Mouse (Mus musculus) embryonic stem cell, embryonic (primary cell): ENCODE results near the gene Otub1.

Experiments used
- CTCF ChIA-PET, 4 experiments: fragments of 300-600 bp in 2 of 4; fragments of 350-600 bp in 2 of 4; sonication (Branson Sonifier 250); formaldehyde crosslinking; loops; one replicate each; lab custom pipeline; 2022; ENCODE audit warnings: inconsistent platforms in 2 of 4; lab: Charles Lee
- POLR2A ChIA-PET, 4 experiments: fragments of 300-600 bp in 2 of 4; fragments of 350-600 bp in 2 of 4; sonication (Branson Sonifier 250); formaldehyde crosslinking; loops; one replicate each; lab custom pipeline; 2022; ENCODE audit warnings: antibody characterized with exemption in 4 of 4, inconsistent platforms in 1 of 4; lab: Charles Lee

Gene Otub1

GRCm38 (mm10) chr19:7195900-7196728, 10.0 kb downstream of the Otub1 start:
- POLR2A ChIA-PET: interaction anchor here in 3 of 4 experiments (1.0 to 8.5 kb wide), 10 partner anchors 9 to 682 kb away, joined by 3 to 41 read pairs (median 5); partner anchors contain the start of genes Otub1 (in 2 of the 3), Cox8a (in 1 of the 3) and Macrod1 (in 1 of the 3)
- CTCF ChIA-PET: interaction anchor here in 3 of 4 experiments (0.6 to 1.9 kb wide), 16 partner anchors 9 to 353 kb away, joined by 3 to 8 read pairs (median 3); partner anchors contain the start of gene Otub1 (in 1 of the 3)

GRCm38 (mm10) chr19:7192561-7192967, 13.6 kb downstream of the Otub1 start:
- POLR2A ChIA-PET: interaction anchor here in 3 of 4 experiments (1.1 to 8.5 kb wide), 6 partner anchors 13 to 161 kb away, joined by 3 to 41 read pairs (median 4); partner anchors contain the start of gene Otub1 (in 3 of the 3)
- CTCF ChIA-PET: interaction anchor here in 2 of 4 experiments (0.6 to 1.7 kb wide), 3 partner anchors 16 to 1489 kb away, joined by 3 to 6 read pairs (median 3); no protein-coding TSS in a partner anchor

GRCm38 (mm10) chr19:7191639-7192038, 14.5 kb downstream of the Otub1 start:
- CTCF ChIA-PET: interaction anchor here in 1 of 4 experiments (0.6 to 1.7 kb wide), 3 partner anchors 16 to 140 kb away, joined by 3 to 7 read pairs (median 3); no protein-coding TSS in a partner anchor
- POLR2A ChIA-PET: interaction anchor here in 3 of 4 experiments (0.5 to 8.5 kb wide), 8 partner anchors 12 to 162 kb away, joined by 3 to 41 read pairs (median 5); partner anchors contain the start of gene Otub1 (in 2 of the 3)

- POLR2A ChIA-PET: interaction anchor here (0.5 to 8.5 kb wide), 8 partner anchors 11 to 302 kb away, joined by 3 to 41 read pairs (median 5); partner anchors contain the start of gene Otub1 (in 2 of the 4)
- CTCF ChIA-PET: interaction anchor here in 3 of 4 experiments (0.6 to 1.7 kb wide), 4 partner anchors 44 to 146 kb away, joined by 3 to 5 read pairs (median 4); no protein-coding TSS in a partner anchor
Observed at GRCm38 (mm10) chr19:7190986-7191385, 15.1 kb downstream of the Otub1 start.

GRCm38 (mm10) chr19:7189026-7189425, 17.1 kb downstream of the Otub1 start:
- ChIA-PET POLR2A (interaction anchor here in 2 of 4 experiments (0.9 to 2.6 kb wide), 6 partner anchors 11 to 131 kb away, joined by 3 to 8 read pairs (median 4); no protein-coding TSS in a partner anchor), CTCF (no interaction called here)

- ChIA-PET POLR2A (interaction anchor here in 3 of 4 experiments (0.7 to 2.6 kb wide), 17 partner anchors 11 to 147 kb away, joined by 3 to 11 read pairs (median 3); partner anchors contain the start of genes Otub1 (in 2 of the 3) and Stip1 (in 1 of the 3)), CTCF (no interaction called here)
Observed at GRCm38 (mm10) chr19:7187157-7187556, 19.0 kb downstream of the Otub1 start.

GRCm38 (mm10) chr19:7185715-7186291, 20.3 kb downstream of the Otub1 start:
- POLR2A ChIA-PET: interaction anchor here in 3 of 4 experiments (0.6 to 2.5 kb wide), 20 partner anchors 9 to 297 kb away, joined by 3 to 11 read pairs (median 4); partner anchors contain the start of genes Otub1 (in 2 of the 3), Stip1 (in 2 of the 3) and Rtn3 (in 1 of the 3)
- CTCF ChIA-PET: interaction anchor here (0.5 to 1.0 kb wide), 7 partner anchors 10 to 926 kb away, joined by 3 to 15 read pairs (median 3); no protein-coding TSS in a partner anchor

- ChIA-PET CTCF (interaction anchor here in 1 of 4 experiments (0.5 kb wide), 1 partner anchor 23 kb away, joined by 3 read pairs; no protein-coding TSS in a partner anchor), POLR2A (interaction anchor here in 2 of 4 experiments (0.9 to 2.1 kb wide), 8 partner anchors 10 to 145 kb away, joined by 3 to 7 read pairs (median 4); partner anchors contain the start of gene Stip1 (in 2 of the 2))
Observed at GRCm38 (mm10) chr19:7185059-7185458, 21.1 kb downstream of the Otub1 start.

GRCm38 (mm10) chr19:7183419-7183818, 22.7 kb downstream of the Otub1 start:
- POLR2A ChIA-PET: interaction anchor here in 3 of 4 experiments (0.6 to 1.1 kb wide), 4 partner anchors 23 to 1535 kb away, joined by 3 to 5 read pairs (median 4); partner anchors contain the start of gene Otub1 (in 1 of the 3)
- CTCF ChIA-PET: interaction anchor here in 2 of 4 experiments (0.5 to 2.0 kb wide), 3 partner anchors 114 to 579 kb away, joined by 3 to 6 read pairs (median 4); partner anchors contain the start of gene Plcb3 (in 1 of the 2)

- ChIA-PET CTCF (interaction anchor here in 3 of 4 experiments (0.5 to 2.0 kb wide), 3 partner anchors 40 to 206 kb away, joined by 3 to 6 read pairs (median 4); partner anchors contain the start of gene Plcb3 (in 1 of the 3)), POLR2A (interaction anchor here (0.5 to 3.4 kb wide), 13 partner anchors 11 to 453 kb away, joined by 3 to 17 read pairs (median 3); partner anchors contain the start of gene Stip1 (in 1 of the 4))
Observed at GRCm38 (mm10) chr19:7182273-7182949, 23.7 kb downstream of the Otub1 start.

GRCm38 (mm10) chr19:7181496-7181895, 24.6 kb downstream of the Otub1 start:
- ChIA-PET CTCF (no interaction called here), POLR2A (interaction anchor here in 2 of 4 experiments (1.0 to 3.4 kb wide), 8 partner anchors 10 to 111 kb away, joined by 3 to 17 read pairs (median 4); no protein-coding TSS in a partner anchor)

- ChIA-PET POLR2A (interaction anchor here in 2 of 4 experiments (0.9 to 3.4 kb wide), 6 partner anchors 9 to 111 kb away, joined by 3 to 17 read pairs (median 4); no protein-coding TSS in a partner anchor), CTCF (no interaction called here)
Observed at GRCm38 (mm10) chr19:7180756-7181405, 25.2 kb downstream of the Otub1 start.

GRCm38 (mm10) chr19:7178841-7179452, 27.2 kb downstream of the Otub1 start:
- POLR2A ChIA-PET: interaction anchor here in 2 of 4 experiments (0.7 to 1.8 kb wide), 7 partner anchors 13 to 93 kb away, joined by 3 to 4 read pairs (median 3); partner anchors contain the start of genes Cox8a (in 1 of the 2) and Naa40 (in 1 of the 2)
- CTCF ChIA-PET: interaction anchor here in 3 of 4 experiments (0.6 to 1.0 kb wide), 5 partner anchors 18 to 1235 kb away, joined by 3 to 5 read pairs (median 4); no protein-coding TSS in a partner anchor

GRCm38 (mm10) chr19:7177804-7178511, 28.2 kb downstream of the Otub1 start:
- POLR2A ChIA-PET: interaction anchor here (0.5 to 1.9 kb wide), 9 partner anchors 12 to 308 kb away, joined by 3 to 6 read pairs (median 4); partner anchors contain the start of genes Cox8a (in 1 of the 4) and Naa40 (in 1 of the 4)
- CTCF ChIA-PET: interaction anchor here in 1 of 4 experiments (1.0 kb wide), 1 partner anchor 17 kb away, joined by 3 read pairs; no protein-coding TSS in a partner anchor
